Mouse (Mus musculus) limb, embryonic 12.5 days (tissue): ENCODE results near the gene Gm20773. TPM values are rescaled to one million over a fixed set of nuclear protein-coding genes. Genes with fewer than 3 reads are reported as not detected.
"Not testable (repeated sequence)": the region's sequence is repeated elsewhere in the genome, so short reads cannot be mapped to it uniquely, and the experiment has no call there.

ENCODE experiments used
- ATAC-seq: fragments of 200-750 bp; cut with Nextera tagmentation; 2 replicates; pipeline ENCODE4 v1.8.0; 2017; ENCODE audit warnings: low read depth, moderate TSS enrichment; ENCODE audit not compliant: insufficient number of reproducible peaks, insufficient read depth, low FRiP score, low TSS enrichment
- H3K27ac ChIP-seq: fragments of 300-500 bp; sonication (generic); 2 replicates; pipeline ENCODE4 v1.5.1; 2016; ENCODE audit warnings: mild to moderate bottlenecking, moderate library complexity
- H3K27me3 ChIP-seq: fragments of 300-500 bp; sonication (generic); 2 replicates; pipeline ENCODE4 v1.6.1; 2016; ENCODE audit warnings: mild to moderate bottlenecking, moderate library complexity
- H3K36me3 ChIP-seq: fragments of 300-500 bp; sonication (generic); 2 replicates; pipeline ENCODE4 v1.6.1; 2016; ENCODE audit warnings: mild to moderate bottlenecking, moderate library complexity
- H3K4me1 ChIP-seq: fragments of 300-500 bp; sonication (generic); replicated peaks from 2 replicates; pipeline ENCODE4 v1.6.1; 2016
- H3K4me2 ChIP-seq: fragments of 300-500 bp; sonication (generic); 2 replicates; pipeline ENCODE4 v1.6.1; 2016; ENCODE audit warnings: mild to moderate bottlenecking, moderate library complexity
- H3K4me3 ChIP-seq: fragments of 300-500 bp; sonication (generic); replicated peaks from 2 replicates; pipeline ENCODE4 v1.5.1; 2016; ENCODE audit warnings: mild to moderate bottlenecking
- H3K9ac ChIP-seq: fragments of 300-500 bp; sonication (generic); replicated peaks from 2 replicates; pipeline ENCODE4 v1.6.1; 2016; ENCODE audit warnings: mild to moderate bottlenecking, moderate library complexity
- H3K9me3 ChIP-seq: fragments of 300-500 bp; sonication (generic); 2 replicates; pipeline ENCODE4 v1.6.1; 2016; ENCODE audit warnings: mild to moderate bottlenecking, moderate library complexity
- WGBS: fragments of 180-500 bp; shearing (Covaris S2); methylation state at CpG from one replicate; pipeline ENCODE4 v1.1.7; 2016; 5-methylcytosine and 5-hydroxymethylcytosine counted together
- polyA plus RNA-seq: library from polyadenylated mRNA; unstranded; fragments of >200 nt; fragmentation: Nextera tagmentation; extraction: Ambion mirVana; gene quantifications from 2 replicates; pipeline ENCODE4 v1.2.1, GENCODE M21; 2016

The Gm20773 gene
- polyA plus RNA-seq = not detected in 2 replicates

DNA sequence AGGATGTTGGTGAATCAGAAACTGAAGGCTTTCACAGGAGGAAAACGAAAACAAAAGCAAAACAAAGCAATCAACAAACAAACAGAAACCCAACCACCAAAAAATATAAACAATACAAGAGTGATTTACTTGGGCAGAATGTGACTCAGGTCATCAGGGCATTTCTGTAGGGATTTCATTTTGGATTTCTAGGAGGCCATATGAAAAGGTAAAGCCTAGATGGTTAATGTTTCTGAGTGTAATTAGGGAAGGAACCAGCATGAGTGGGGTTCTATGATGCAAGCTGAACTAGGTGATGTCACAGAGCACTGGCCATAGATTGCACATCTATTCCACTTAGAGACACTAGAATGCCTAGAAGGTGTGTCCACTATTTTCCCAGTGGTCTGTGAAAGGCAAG is at the start of gene Gm20773:
Gm20773 (plus strand) TSS at position 301 of the 400 bp plus-strand sequence.
- WGBS = no CpG with 5 or more reads among the region's 1 CpGs

DNA sequence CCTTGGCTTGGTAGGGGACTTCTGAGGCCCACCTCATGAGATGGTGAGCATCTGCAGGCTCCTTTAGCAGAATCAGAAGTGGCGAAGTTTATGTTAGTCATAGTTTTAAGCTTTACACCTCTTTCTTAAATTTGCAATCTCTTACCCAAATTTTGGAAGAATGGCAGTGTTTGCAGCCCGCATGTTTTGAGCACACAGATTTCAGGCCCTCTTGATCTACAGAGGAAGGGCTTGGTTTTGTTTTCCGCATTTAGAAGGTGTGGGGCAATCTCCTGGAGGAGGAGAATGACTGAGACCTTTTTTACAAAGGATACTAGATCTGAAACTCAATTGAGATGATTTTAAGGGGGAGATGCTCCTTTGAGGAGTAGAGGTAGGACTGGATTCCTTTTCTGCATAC is 28.3 kb upstream of the Gm20773 start, which contains the start of gene Gm21866:
Gm21866 (minus strand) TSS at position 101 of the 400 bp plus-strand sequence.
- not testable (repeated sequence) for ATAC-seq, H3K27me3 ChIP-seq, H3K4me2 ChIP-seq, H3K27ac ChIP-seq, H3K4me3 ChIP-seq, H3K4me1 ChIP-seq, H3K36me3 ChIP-seq, H3K9me3 ChIP-seq, H3K9ac ChIP-seq
- 82% methylated on average over 2 of the region's 3 CpGs for WGBS

More for the DNA sequence above, at the start of gene Gm20773:
- not testable (repeated sequence) for H3K9ac ChIP-seq, H3K9me3 ChIP-seq, H3K27ac ChIP-seq, H3K4me1 ChIP-seq, H3K4me3 ChIP-seq, H3K36me3 ChIP-seq, H3K27me3 ChIP-seq, H3K4me2 ChIP-seq, ATAC-seq

Other genes with a start within 250 kb of the Gm20773 start
- gene Gm21440, start 241.6 kb upstream of the Gm20773 start, polyA plus RNA-seq = not detected in 2 replicates
- not detected in 2 replicates for gene Gm21454, start 241.6 kb upstream of the Gm20773 start, polyA plus RNA-seq
- not detected in 2 replicates for gene Gm21725, start 145.0 kb upstream of the Gm20773 start, polyA plus RNA-seq
- not detected in 2 replicates for gene Gm21866, start 28.4 kb upstream of the Gm20773 start, polyA plus RNA-seq